Mouse (Mus musculus): ENCODE measurements around the gene Ltb4r2.

Gene Ltb4r2

GRCm38 (mm10) chr14:55761163-55761562 is at the start of gene Ltb4r2:
TSS of gene Ltb4r2 (plus strand) at chr14:55761428.
- DNase-seq (ENCODE audit: low read depth), result no peak

- DNase-seq (ENCODE audit: low read depth), result no peak
Measured at GRCm38 (mm10) chr14:55711786-55712185, 49.4 kb upstream of the Ltb4r2 start.

- DNase-seq (ENCODE audit: low read depth), result no peak
Measured at GRCm38 (mm10) chr14:55713007-55713728, 48.1 kb upstream of the Ltb4r2 start.

GRCm38 (mm10) chr14:55713729-55714122 is 47.5 kb upstream of the Ltb4r2 start, which contains the start of gene Tgm1:
TSS of gene Tgm1 (minus strand) at chr14:55713926.
- no peak for DNase-seq (ENCODE audit: low read depth)

GRCm38 (mm10) chr14:55714893-55715292 is 46.3 kb upstream of the Ltb4r2 start:
- DNase-seq (ENCODE audit: low read depth), result no peak

GRCm38 (mm10) chr14:55716271-55716670 is 45.0 kb upstream of the Ltb4r2 start:
- DNase-seq (ENCODE audit: low read depth), result no peak

- DNase-seq (ENCODE audit: low read depth), result no peak
Measured at GRCm38 (mm10) chr14:55716884-55717283, 44.3 kb upstream of the Ltb4r2 start.

GRCm38 (mm10) chr14:55719737-55720136 is 41.5 kb upstream of the Ltb4r2 start:
- no peak for DNase-seq (ENCODE audit: low read depth)

- DNase-seq (ENCODE audit: low read depth), result no peak
Measured at GRCm38 (mm10) chr14:55720666-55721065, 40.6 kb upstream of the Ltb4r2 start.

GRCm38 (mm10) chr14:55721076-55721475 is 40.2 kb upstream of the Ltb4r2 start:
- DNase-seq (ENCODE audit: low read depth), result no peak

- DNase-seq (ENCODE audit: low read depth), result peak; percentile 66
Measured at GRCm38 (mm10) chr14:55721700-55722437, 39.4 kb upstream of the Ltb4r2 start, which contains the start of gene Rabggta. TSS of gene Rabggta (minus strand) at chr14:55722263.

- DNase-seq (ENCODE audit: low read depth), result no peak
Measured at GRCm38 (mm10) chr14:55722438-55722945, 38.7 kb upstream of the Ltb4r2 start.

GRCm38 (mm10) chr14:55723433-55723832 is 37.8 kb upstream of the Ltb4r2 start:
- no peak for DNase-seq (ENCODE audit: low read depth)

- DNase-seq (ENCODE audit: low read depth), result peak; percentile 60
Measured at GRCm38 (mm10) chr14:55724411-55724871, 36.8 kb upstream of the Ltb4r2 start.

- no peak for DNase-seq (ENCODE audit: low read depth)
Measured at GRCm38 (mm10) chr14:55726261-55726660, 35.0 kb upstream of the Ltb4r2 start.

GRCm38 (mm10) chr14:55727889-55728685 is 33.1 kb upstream of the Ltb4r2 start:
- DNase-seq (ENCODE audit: low read depth), result no peak

- DNase-seq (ENCODE audit: low read depth), result peak; percentile 61
Measured at GRCm38 (mm10) chr14:55730116-55730515, 31.1 kb upstream of the Ltb4r2 start.

GRCm38 (mm10) chr14:55730531-55731032 is 30.6 kb upstream of the Ltb4r2 start:
- DNase-seq (ENCODE audit: low read depth), result no peak

- DNase-seq (ENCODE audit: low read depth), result no peak
Measured at GRCm38 (mm10) chr14:55733889-55734288, 27.3 kb upstream of the Ltb4r2 start.

GRCm38 (mm10) chr14:55734869-55735268 is 26.4 kb upstream of the Ltb4r2 start:
- no peak for DNase-seq (ENCODE audit: low read depth)

GRCm38 (mm10) chr14:55735334-55735733 is 25.9 kb upstream of the Ltb4r2 start:
- no peak for DNase-seq (ENCODE audit: low read depth)

GRCm38 (mm10) chr14:55735758-55736157 is 25.5 kb upstream of the Ltb4r2 start:
- no peak for DNase-seq (ENCODE audit: low read depth)
